Mouse (Mus musculus): ENCODE measurements around the gene Olfr763. TPM values are rescaled to one million over a fixed set of nuclear protein-coding genes. Genes with fewer than 3 reads are reported as not detected.
A peak's percentile ranks its signal among the peaks of the same experiment; 100 is the strongest.
"Not testable (repeated sequence)": the region's sequence is repeated elsewhere in the genome, so short reads cannot be mapped to it uniquely, and the experiment has no call there.

Gene Olfr763
- total and polyA plus RNA-seq, 3 experiments, result not detected

DNA sequence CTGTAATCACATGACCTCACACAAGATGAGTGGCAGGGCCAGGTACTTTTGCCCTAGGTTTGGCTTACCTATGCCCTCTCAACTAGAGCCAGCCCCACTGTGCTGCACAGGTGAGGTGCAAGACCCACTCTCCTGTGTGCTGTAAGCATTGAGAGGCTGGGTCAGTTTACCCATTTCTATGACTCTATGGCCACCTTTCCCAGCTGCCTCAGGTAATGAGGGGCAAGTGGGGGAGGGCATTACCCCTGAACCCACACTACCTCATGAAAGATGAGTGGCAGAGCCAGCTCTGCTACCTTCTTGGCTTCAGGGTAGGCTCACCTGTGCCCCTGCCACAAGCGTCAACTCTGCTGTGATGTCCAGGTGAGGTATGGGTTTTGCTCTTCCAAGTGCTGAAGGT is 14.8 kb upstream of the Olfr763 start:
- H3K4me1 ChIP-seq (ENCODE audit: insufficient read depth, low read depth, low read length), result peaks cover 4% of the 10 kb centered on the region; the same call in 1 of the 2 replicates
- no peak for ATAC-seq (ENCODE audit: extremely low read depth, insufficient number of reproducible peaks, low FRiP score, poor library complexity, severe bottlenecking)
- no peak overlapping the region for H3K4me3 ChIP-seq (ENCODE audit: low read depth, low read length)
- TF ChIP-seq CTCF (IDR thresholded peaks at IDR 0.05; ENCODE audit: low read depth, low read length) (no peak), POLR2AphosphoS5 (IDR thresholded peaks at IDR 0.05; ENCODE audit: insufficient replicate concordance, low read depth, low read length) (no peak)
- no peaks in the 10 kb centered on the region for H3K27me3 ChIP-seq (ENCODE audit: insufficient read depth, low read length)
- H3K9me3 ChIP-seq (replicated peaks), result no peaks in the 10 kb centered on the region
- H3K36me3 ChIP-seq (replicated peaks), result no peaks in the 10 kb centered on the region
- no peak for DNase-seq (ENCODE audit: low spot score)

DNA sequence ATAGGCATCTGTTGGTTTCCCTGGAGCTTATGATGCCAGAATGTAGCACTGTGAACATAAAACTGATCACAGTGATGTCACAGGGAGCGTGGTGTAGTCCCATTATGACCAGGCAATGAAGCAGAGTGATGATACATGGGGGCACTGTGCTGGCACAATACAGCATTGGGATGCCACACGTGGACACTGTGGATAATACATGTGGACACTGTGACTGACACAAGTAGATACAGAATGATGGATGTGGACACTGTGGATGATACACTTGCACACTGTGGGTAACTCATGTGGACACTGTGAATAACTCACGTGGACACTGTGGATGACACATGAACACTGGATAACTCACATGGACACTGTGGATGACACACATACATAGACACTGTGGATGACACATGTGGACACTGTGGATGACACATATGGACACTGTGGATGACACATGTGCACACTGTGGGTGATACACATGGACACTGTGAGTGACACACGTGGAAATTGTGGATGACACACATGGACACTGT is 14.0 kb upstream of the Olfr763 start:
- Histone ChIP-seq H3K4me3 (ENCODE audit: low read depth, low read length) (no peak overlapping the region; the same call in 1 of the 2 replicates), H3K9me3 (replicated peaks) (no peaks in the 10 kb centered on the region), H3K27me3 (ENCODE audit: insufficient read depth, low read length) (no peaks in the 10 kb centered on the region), H3K4me1 (ENCODE audit: insufficient read depth, low read depth, low read length) (peaks cover 4% of the 10 kb centered on the region; the same call in 1 of the 2 replicates), H3K36me3 (replicated peaks) (no peaks in the 10 kb centered on the region)
- TF ChIP-seq CTCF (IDR thresholded peaks at IDR 0.05; ENCODE audit: low read depth, low read length) (no peak), GATA2 (IDR thresholded peaks at IDR 0.05; ENCODE audit: borderline replicate concordance, low read depth, low read length) (no peak), GATA1 (IDR thresholded peaks at IDR 0.05; ENCODE audit: borderline replicate concordance, low read length) (no peak), TAL1 (conservative IDR thresholded peaks at IDR 0.05; ENCODE audit: low read depth, low read length) (no peak), POLR2AphosphoS5 (IDR thresholded peaks at IDR 0.05; ENCODE audit: insufficient replicate concordance, low read depth, low read length) (no peak)
- DNase-seq (ENCODE audit: low spot score) (no peak), ATAC-seq (ENCODE audit: extremely low read depth, insufficient number of reproducible peaks, low FRiP score, poor library complexity, severe bottlenecking) (no peak)

DNA sequence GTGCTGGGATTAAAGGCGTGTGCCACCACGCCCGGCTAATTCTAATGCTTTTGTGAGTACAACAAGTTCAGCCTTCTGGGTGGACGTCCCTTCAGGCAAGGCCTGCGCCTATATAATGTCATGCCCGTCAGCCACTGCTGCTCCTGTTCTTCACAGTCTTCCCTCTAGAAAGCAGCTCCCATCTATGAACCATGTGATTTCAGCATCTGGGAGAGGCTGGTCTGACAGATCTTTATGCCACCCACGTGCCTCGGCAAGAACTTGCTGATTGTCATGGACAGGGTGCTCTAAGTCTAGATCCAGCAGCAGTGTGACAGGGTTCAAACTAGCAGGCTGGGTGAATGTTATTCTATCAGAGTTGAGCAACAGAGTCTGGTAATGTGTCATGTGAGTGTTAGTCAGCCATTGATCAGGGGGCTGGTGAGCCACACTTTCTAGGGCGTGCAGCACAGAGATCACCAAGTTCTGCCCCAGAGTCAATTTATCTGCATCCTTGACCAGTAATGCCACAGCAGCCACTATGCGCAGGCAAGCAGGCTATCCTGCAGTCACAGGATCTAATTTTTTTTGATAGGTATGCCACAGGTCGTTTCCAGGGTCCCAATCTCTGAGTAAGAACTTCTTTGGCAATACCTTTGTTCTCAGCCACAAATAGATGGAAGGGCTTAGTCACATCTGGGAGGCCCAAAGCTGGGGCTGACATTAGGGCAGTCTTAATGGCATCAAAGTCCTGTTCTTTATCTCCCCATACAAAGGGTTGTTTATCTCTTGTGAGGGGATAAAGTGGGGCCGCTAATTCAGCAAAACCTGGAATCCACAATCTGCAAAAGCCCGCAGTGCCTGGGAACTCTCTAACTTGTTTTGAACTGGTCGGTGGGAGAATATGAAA is 6.3 kb upstream of the Olfr763 start:
- H3K4me3 ChIP-seq (ENCODE audit: low read depth, low read length), result no peak overlapping the region
- no peaks in the 10 kb centered on the region for H3K36me3 ChIP-seq (replicated peaks)
- no peaks in the 10 kb centered on the region for H3K27me3 ChIP-seq (ENCODE audit: insufficient read depth, low read length)
- H3K4me1 ChIP-seq (ENCODE audit: insufficient read depth, low read depth, low read length), result peaks cover 2% of the 10 kb centered on the region; the same call in 1 of the 2 replicates
- no peaks in the 10 kb centered on the region for H3K9me3 ChIP-seq (replicated peaks)
- TF ChIP-seq POLR2AphosphoS5 (IDR thresholded peaks at IDR 0.05; ENCODE audit: insufficient replicate concordance, low read depth, low read length) (no peak), CTCF (IDR thresholded peaks at IDR 0.05; ENCODE audit: low read depth, low read length) (no peak), GATA1 (IDR thresholded peaks at IDR 0.05; ENCODE audit: borderline replicate concordance, low read length) (no peak), GATA2 (IDR thresholded peaks at IDR 0.05; ENCODE audit: borderline replicate concordance, low read depth, low read length) (no peak), TAL1 (conservative IDR thresholded peaks at IDR 0.05; ENCODE audit: low read depth, low read length) (no peak)
- no peak for DNase-seq (ENCODE audit: low spot score)
- 0 out of 2 replicates have a peak, but pooled peaks have one; percentile 6 for ATAC-seq (ENCODE audit: extremely low read depth, insufficient number of reproducible peaks, low FRiP score, poor library complexity, severe bottlenecking)

DNA sequence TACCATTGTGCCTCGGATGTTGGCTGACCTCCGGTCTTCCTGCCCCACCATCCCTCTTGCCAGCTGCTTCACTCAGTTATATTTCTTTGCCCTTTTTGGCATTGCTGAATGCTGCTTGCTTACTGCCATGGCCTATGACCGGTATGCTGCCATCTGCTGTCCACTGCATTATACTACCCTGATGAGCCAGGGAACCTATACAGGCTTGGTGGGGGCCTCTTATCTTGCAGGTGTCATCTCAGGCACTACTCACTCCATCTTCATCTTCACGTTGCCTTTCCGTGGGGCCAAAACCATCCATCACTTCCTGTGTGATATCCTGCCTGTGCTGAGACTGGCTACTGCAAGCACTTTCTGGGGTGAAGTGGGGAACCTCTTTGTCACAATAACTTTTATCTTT is 920 bp downstream of the Olfr763 start:
- H3K4me3 ChIP-seq (ENCODE audit: low read depth, low read length); H3K9me3 ChIP-seq (replicated peaks); H3K4me1 ChIP-seq (ENCODE audit: insufficient read depth, low read depth, low read length); H3K36me3 ChIP-seq (replicated peaks); DNase-seq (ENCODE audit: low spot score); H3K27me3 ChIP-seq (ENCODE audit: insufficient read depth, low read length): not testable (repeated sequence)
- peak; percentile 65 for ATAC-seq (ENCODE audit: extremely low read depth, insufficient number of reproducible peaks, low FRiP score, poor library complexity, severe bottlenecking)

DNA sequence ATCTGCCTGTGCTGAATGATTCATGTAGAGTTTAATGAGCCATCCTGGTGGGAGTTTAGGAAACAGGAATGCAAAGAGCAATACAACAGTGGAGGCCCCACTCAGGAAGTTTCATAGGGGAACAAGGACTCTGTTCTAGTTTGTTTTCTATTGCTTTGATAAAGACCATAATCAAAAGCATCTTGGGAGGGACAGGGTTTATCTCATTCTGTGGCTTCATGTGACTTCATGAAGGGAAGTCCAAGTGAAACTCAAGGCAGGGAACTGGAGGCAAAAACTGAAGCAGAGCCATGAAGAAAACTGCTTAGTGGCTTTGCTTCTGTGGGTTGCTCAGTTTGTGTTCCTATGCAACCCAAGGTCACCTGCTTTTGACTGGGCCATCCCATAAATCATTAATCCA is 3.9 kb downstream of the Olfr763 start:
- no peak for DNase-seq (ENCODE audit: low spot score)
- Histone ChIP-seq H3K4me1 (ENCODE audit: insufficient read depth, low read depth, low read length) (no peaks in the 10 kb centered on the region), H3K4me3 (ENCODE audit: low read depth, low read length) (no peak overlapping the region), H3K9me3 (replicated peaks) (no peaks in the 10 kb centered on the region), H3K36me3 (replicated peaks) (no peaks in the 10 kb centered on the region), H3K27me3 (ENCODE audit: insufficient read depth, low read length) (no peaks in the 10 kb centered on the region)
- TF ChIP-seq GATA1 (IDR thresholded peaks at IDR 0.05; ENCODE audit: borderline replicate concordance, low read length), result no peak
- TF ChIP-seq POLR2AphosphoS5 (IDR thresholded peaks at IDR 0.05; ENCODE audit: insufficient replicate concordance, low read depth, low read length), result no peak
- TF ChIP-seq GATA2 (IDR thresholded peaks at IDR 0.05; ENCODE audit: borderline replicate concordance, low read depth, low read length), result no peak
- no peak for TF ChIP-seq CTCF (IDR thresholded peaks at IDR 0.05; ENCODE audit: low read depth, low read length)
- TF ChIP-seq TAL1 (conservative IDR thresholded peaks at IDR 0.05; ENCODE audit: low read depth, low read length), result no peak
- ATAC-seq (ENCODE audit: extremely low read depth, insufficient number of reproducible peaks, low FRiP score, poor library complexity, severe bottlenecking), result no peak

DNA sequence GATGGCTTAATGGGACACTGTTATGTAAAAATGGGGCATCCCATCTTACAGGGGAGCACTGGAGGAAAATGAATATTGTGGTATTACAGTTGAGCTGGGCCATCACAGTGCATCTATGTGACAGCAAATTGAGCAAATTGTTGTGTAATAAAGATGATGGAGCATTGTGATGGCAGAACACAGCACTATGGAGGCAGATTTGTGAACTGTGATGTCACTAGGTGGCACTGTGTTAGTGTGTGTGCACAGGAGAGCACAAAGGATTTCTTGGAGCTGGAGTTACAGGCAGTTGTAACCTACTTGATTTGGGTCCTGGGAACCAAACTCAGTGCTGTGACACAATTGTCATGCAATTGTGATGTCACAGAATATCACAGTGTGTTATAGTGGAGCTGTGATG is 12.7 kb downstream of the Olfr763 start:
- DNase-seq (ENCODE audit: low spot score) (no peak), ATAC-seq (ENCODE audit: extremely low read depth, insufficient number of reproducible peaks, low FRiP score, poor library complexity, severe bottlenecking) (no peak)
- TF ChIP-seq GATA2 (IDR thresholded peaks at IDR 0.05; ENCODE audit: borderline replicate concordance, low read depth, low read length) (no peak), POLR2AphosphoS5 (IDR thresholded peaks at IDR 0.05; ENCODE audit: insufficient replicate concordance, low read depth, low read length) (no peak), TAL1 (conservative IDR thresholded peaks at IDR 0.05; ENCODE audit: low read depth, low read length) (no peak), CTCF (IDR thresholded peaks at IDR 0.05; ENCODE audit: low read depth, low read length) (no peak)
- Histone ChIP-seq H3K4me3 (ENCODE audit: low read depth, low read length) (no peak overlapping the region), H3K4me1 (ENCODE audit: insufficient read depth, low read depth, low read length) (no peaks in the 10 kb centered on the region), H3K36me3 (replicated peaks) (no peaks in the 10 kb centered on the region), H3K9me3 (replicated peaks) (no peaks in the 10 kb centered on the region), H3K27me3 (ENCODE audit: insufficient read depth, low read length) (no peaks in the 10 kb centered on the region)
